Mouse (Mus musculus) liver, adult 2 months (tissue): ENCODE measurements around the gene F12. TPM values are rescaled to one million over a fixed set of nuclear protein-coding genes. Genes with fewer than 3 reads are reported as not detected.
A peak's percentile ranks its signal among the peaks of the same experiment; 100 is the strongest.

ENCODE experiments used
- DNase-seq: peaks from one replicate; pipeline ENCODE4 v3.0.0-alpha.2; 2011; ENCODE audit warnings: low read depth, low spot score; ENCODE audit errors: extremely low read depth
- H3K27ac ChIP-seq: fragments of 200-500 bp; replicated peaks from 2 replicates; pipeline ENCODE4 v1.5.1; 2012; ENCODE audit warnings: low read depth, mild to moderate bottlenecking, control low read depth, inconsistent platforms, low read length; ENCODE audit not compliant: insufficient read depth
- H3K27me3 ChIP-seq: fragments of 200-500 bp; 2 replicates; pipeline ENCODE4 v1.6.1; 2012; ENCODE audit warnings: mild to moderate bottlenecking, moderate library complexity, low read length, inconsistent platforms; ENCODE audit not compliant: control insufficient read depth, insufficient read depth
- H3K36me3 ChIP-seq: fragments of 200-500 bp; 2 replicates; pipeline ENCODE4 v1.6.1; 2012; ENCODE audit warnings: low read length, inconsistent platforms; ENCODE audit not compliant: control insufficient read depth, insufficient read depth
- H3K4me1 ChIP-seq: fragments of 200-500 bp; 2 replicates; pipeline ENCODE4 v1.6.1; 2011; ENCODE audit warnings: low read length; ENCODE audit not compliant: control insufficient read depth, insufficient read depth
- H3K4me3 ChIP-seq: fragments of 200-500 bp; 2 replicates; pipeline ENCODE4 v1.5.1; 2011; ENCODE audit warnings: low read depth, mild to moderate bottlenecking, control low read depth, low read length, moderate library complexity; ENCODE audit not compliant: insufficient read depth
- H3K79me2 ChIP-seq: fragments of 200-500 bp; 2 replicates; pipeline ENCODE4 v1.6.1; 2012; ENCODE audit warnings: inconsistent platforms, mild to moderate bottlenecking, low read length, moderate library complexity; ENCODE audit not compliant: control insufficient read depth, insufficient read depth
- H3K9ac ChIP-seq: fragments of 200-500 bp; 2 replicates; pipeline ENCODE4 v1.6.1; 2012; ENCODE audit warnings: low read depth, mild to moderate bottlenecking, control low read depth, inconsistent platforms, low read length
- CTCF ChIP-seq: fragments of 200-500 bp; IDR thresholded peaks from 2 replicates; pipeline ENCODE4 v1.5.1; 2011; ENCODE audit warnings: low read depth, low read length, control low read depth
- POLR2A ChIP-seq: fragments of 200-500 bp; IDR thresholded peaks from 2 replicates; pipeline ENCODE4 v1.6.1; 2011; ENCODE audit warnings: low read length, control low read depth; ENCODE audit not compliant: insufficient read depth; ENCODE audit errors: extremely low read depth
- WGBS: fragments of 180-500 bp; shearing (Covaris S2); methylation state at CpG from one replicate; pipeline ENCODE4 v1.1.7; 2018; 5-methylcytosine and 5-hydroxymethylcytosine counted together
- polyA plus RNA-seq: library from polyadenylated mRNA; depleted of rRNA; stranded (reverse); fragments of >200 nt; gene quantifications from 2 replicates; pipeline ENCODE4 v1.2.3, GENCODE M21; 2012
- total RNA-seq: library from RNA; depleted of rRNA; stranded (reverse); fragments of >200 nt; gene quantifications from 2 replicates; pipeline ENCODE4 v1.2.3, GENCODE M21; 2014

The F12 gene
- total and polyA plus RNA-seq, 2 experiments: 391 to 798 TPM

DNA sequence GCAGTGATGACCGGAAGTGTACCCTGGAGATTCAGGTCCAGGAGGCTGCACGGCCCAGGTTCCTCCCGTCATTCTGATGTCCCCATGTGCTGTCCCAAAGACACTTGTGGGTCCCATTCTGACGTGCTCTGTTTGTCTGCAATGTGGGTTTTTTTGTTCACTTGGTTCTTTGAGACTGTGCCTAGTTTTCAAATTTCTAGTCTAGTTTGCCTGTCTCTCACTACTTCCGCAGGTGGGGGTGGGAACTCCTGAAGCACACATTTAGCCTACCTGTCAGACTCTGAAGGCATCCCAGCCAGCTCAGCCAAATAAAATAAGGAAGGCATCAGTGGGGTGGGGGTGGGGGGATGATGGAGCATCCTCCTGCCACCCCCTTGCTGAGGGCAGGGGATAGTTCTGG lies 21.5 kb upstream of the F12 start:
- H3K27me3 ChIP-seq: no peaks in the 10 kb centered on the region
- no peak overlapping the region for H3K4me3 ChIP-seq
- no peak overlapping the region for H3K27ac ChIP-seq
- 89% methylated on average over 5 of the region's 5 CpGs for WGBS
- no peak for DNase-seq
- peaks cover 15% of the 10 kb centered on the region for H3K4me1 ChIP-seq
- peaks cover 8% of the 10 kb centered on the region; the same call in 1 of the 2 replicates for H3K79me2 ChIP-seq
- H3K36me3 ChIP-seq: peaks cover 2% of the 10 kb centered on the region; the same call in 1 of the 2 replicates
- TF ChIP-seq POLR2A (no peak), CTCF (no peak)
- H3K9ac ChIP-seq: no peak overlapping the region

DNA sequence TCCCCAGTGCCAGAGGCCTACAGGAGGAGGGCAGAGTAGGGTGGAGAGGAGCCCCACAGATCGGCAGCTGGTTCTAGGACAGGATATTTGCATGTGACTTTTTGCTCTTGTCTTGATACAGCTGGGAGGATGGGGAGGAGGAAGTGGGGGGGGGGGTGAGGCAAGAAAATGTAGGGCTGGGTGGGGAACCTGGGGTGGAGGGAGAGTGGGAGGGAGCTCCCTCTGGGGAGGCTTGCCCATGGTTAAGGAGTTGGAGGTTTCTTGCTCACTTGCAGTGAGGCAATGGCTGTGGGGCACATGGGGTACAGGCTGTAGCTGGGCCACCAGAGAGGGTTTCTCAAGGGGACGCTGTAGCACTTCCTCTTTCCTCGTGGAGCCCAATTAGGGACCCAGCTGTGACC lies 20.9 kb upstream of the F12 start:
- Histone ChIP-seq H3K4me3 (no peak overlapping the region), H3K27me3 (no peaks in the 10 kb centered on the region), H3K4me1 (peaks cover 15% of the 10 kb centered on the region), H3K9ac (no peak overlapping the region), H3K36me3 (peaks cover 2% of the 10 kb centered on the region; the same call in 1 of the 2 replicates), H3K79me2 (peaks cover 8% of the 10 kb centered on the region; the same call in 1 of the 2 replicates), H3K27ac (no peak overlapping the region)
- 58% methylated on average over 3 of the region's 3 CpGs for WGBS
- TF ChIP-seq POLR2A (no peak), CTCF (no peak)
- DNase-seq: no peak

DNA sequence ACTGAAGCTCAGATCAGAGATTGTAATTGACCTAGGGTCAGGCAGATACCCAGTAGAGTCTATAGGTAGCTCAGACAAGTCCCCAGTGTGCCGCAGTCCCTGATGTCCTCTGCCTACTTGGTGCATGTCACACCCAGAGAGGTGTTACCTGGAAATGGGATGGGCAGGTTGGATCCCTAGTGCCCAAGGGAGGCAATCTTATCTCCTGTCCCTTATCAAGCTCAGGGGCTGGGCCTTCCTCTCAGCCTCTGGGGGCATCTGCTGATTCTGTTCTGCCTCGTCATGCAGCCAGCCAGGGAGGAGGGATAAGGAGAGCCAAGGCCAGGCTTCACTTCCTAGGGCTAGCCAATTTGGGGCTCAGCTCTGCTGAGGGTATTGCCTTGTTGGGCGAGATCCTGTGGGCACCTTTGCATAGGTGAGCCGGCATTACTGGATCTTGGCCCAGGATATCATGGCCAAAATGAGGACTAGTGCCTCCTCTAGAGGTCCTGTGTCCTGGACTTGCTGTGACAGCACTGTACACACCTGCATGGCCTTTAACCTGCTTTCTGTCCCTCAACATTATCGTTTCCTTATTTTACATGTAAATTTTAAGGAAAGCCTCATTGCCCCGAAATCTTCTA lies 20.0 kb upstream of the F12 start:
- Histone ChIP-seq H3K36me3 (no peaks in the 10 kb centered on the region), H3K9ac (no peak overlapping the region), H3K4me3 (no peak overlapping the region), H3K27me3 (no peaks in the 10 kb centered on the region), H3K79me2 (peaks cover 8% of the 10 kb centered on the region; the same call in 1 of the 2 replicates), H3K27ac (no peak overlapping the region), H3K4me1 (peaks cover 15% of the 10 kb centered on the region)
- DNase-seq: no peak
- 70% methylated on average over 6 of the region's 6 CpGs for WGBS
- TF ChIP-seq CTCF (no peak), POLR2A (no peak)

DNA sequence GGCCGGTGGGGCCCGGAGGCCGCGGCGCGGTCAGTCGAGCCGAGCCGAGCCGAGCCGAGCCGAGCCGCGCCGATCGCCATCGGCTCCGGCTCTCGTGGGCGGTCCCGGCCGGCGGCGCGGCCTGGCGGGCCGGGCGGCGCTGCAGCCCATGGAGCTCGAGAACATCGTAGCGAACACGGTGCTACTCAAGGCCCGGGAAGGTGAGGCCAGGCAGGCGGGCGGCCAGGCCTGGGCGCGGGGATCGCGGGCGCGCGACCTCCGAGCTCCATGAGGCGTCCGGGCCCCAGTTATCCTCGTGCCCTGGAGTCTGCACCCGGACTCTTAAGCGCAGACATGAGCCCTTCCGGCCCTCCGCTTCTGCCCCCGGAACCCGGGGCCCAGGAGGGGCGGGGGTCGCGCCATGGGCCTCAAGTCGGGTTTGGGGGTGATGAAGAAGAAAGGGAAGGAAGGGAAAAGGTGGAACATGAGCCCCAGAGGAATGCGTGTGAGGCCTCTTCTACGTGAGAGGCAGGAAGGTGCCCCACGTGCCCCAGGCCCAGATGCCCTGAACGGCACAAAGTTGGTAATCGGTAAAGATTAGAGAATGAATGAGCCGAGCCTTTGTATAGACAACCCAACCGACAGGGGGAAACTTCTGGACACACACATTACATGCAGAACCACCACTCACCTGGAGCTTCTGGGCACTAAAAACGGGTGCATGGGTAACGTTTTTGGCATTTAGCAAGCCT lies 18.9 kb upstream of the F12 start:
- Histone ChIP-seq H3K79me2 (peaks cover 8% of the 10 kb centered on the region; the same call in 1 of the 2 replicates), H3K27me3 (no peaks in the 10 kb centered on the region), H3K4me1 (peaks cover 13% of the 10 kb centered on the region), H3K9ac (peak overlapping the region; percentile 94), H3K27ac (peak overlapping the region; percentile 75), H3K4me3 (peak overlapping the region; percentile 85), H3K36me3 (no peaks in the 10 kb centered on the region)
- no peak for TF ChIP-seq POLR2A
- TF ChIP-seq CTCF: no peak
- DNase-seq: no peak
- WGBS: under 1% methylated on average over 66 of the region's 66 CpGs

DNA sequence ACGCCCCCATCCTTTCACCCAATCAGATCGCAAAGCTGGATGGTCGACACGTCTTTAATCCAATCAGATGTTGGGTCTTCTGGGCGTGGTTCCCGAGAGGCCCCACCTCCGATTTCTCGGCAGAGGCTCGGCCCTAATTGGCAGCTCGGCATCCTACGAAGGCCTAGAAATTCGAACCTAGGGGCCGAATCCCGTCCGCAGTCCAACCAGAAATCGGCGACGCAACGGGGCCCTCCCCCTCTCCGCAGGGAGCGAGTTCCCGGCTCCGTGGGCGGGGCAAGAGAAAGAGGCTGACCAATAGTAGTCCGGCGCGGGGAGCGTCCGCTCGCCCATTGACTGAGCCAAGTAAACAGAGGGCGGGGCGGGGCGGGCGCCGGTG lies 18.3 kb upstream of the F12 start, which contains the start of gene Grk6:
Grk6 (plus strand) TSS at position 136 of the 379 bp plus-strand sequence.
- H3K4me3 ChIP-seq: peak within 1 kb of the TSS; percentile 85
- no peaks in the 10 kb centered on the region for H3K27me3 ChIP-seq
- WGBS: under 1% methylated on average over 34 of the region's 35 CpGs
- no peak for TF ChIP-seq CTCF
- no peak for TF ChIP-seq POLR2A
- no peaks in the 10 kb centered on the region for H3K36me3 ChIP-seq
- H3K9ac ChIP-seq: peak within 1 kb of the TSS; percentile 94
- H3K4me1 ChIP-seq: peaks cover 11% of the 10 kb centered on the region
- peak; percentile 97 for DNase-seq
- H3K79me2 ChIP-seq: peaks cover 8% of the 10 kb centered on the region; the same call in 1 of the 2 replicates
- peak within 1 kb of the TSS; percentile 75 for H3K27ac ChIP-seq
